Mouse (Mus musculus) embryonic fibroblast, embryonic 13.5 days (primary cell): Measurements from ENCODE around the gene Adipor2. TPM values are rescaled to one million over a fixed set of nuclear protein-coding genes. Genes with fewer than 3 reads are reported as not detected.

Experiments
- H3K27ac ChIP-seq: 2 replicates; pipeline ENCODE4 v1.5.1; 2012; ENCODE audit warnings: low read length, control low read depth, inconsistent platforms; ENCODE audit not compliant: insufficient read depth
- H3K4me1 ChIP-seq: 2 replicates; pipeline ENCODE4 v1.6.1; 2011; ENCODE audit warnings: low read length; ENCODE audit not compliant: control insufficient read depth, insufficient read depth
- H3K4me3 ChIP-seq: 2 replicates; pipeline ENCODE4 v1.5.1; 2011; ENCODE audit warnings: mild to moderate bottlenecking, control low read depth, low read length; ENCODE audit not compliant: insufficient read depth
- CTCF ChIP-seq: IDR thresholded peaks from 2 replicates; pipeline ENCODE4 v1.5.1; 2011; ENCODE audit warnings: mild to moderate bottlenecking, control low read depth, low read length, moderate library complexity, borderline replicate concordance; ENCODE audit not compliant: insufficient read depth
- POLR2A ChIP-seq: IDR thresholded peaks from 2 replicates; pipeline ENCODE4 v1.6.1; 2011; ENCODE audit warnings: low read depth, mild to moderate bottlenecking, control low read depth, low read length, moderate library complexity
- polyA plus RNA-seq: library from polyadenylated mRNA; stranded (reverse); fragments of >200 nt; gene quantifications from 2 replicates; pipeline ENCODE4 v1.2.4, GENCODE M21; 2011; ENCODE audit warnings: low read depth; ENCODE audit not compliant: missing spikeins, insufficient read length

The Adipor2 gene
- polyA plus RNA-seq, 1 experiment: 42.8 TPM

- Histone ChIP-seq H3K27ac (no peak overlapping the region), H3K4me1 (no peaks in the 10 kb centered on the region), H3K4me3 (no peak overlapping the region)
- TF ChIP-seq CTCF (no peak), POLR2A (no peak)
Observed at GRCm38 (mm10) chr6:119395421-119396308, 21.8 kb downstream of the Adipor2 start.

GRCm38 (mm10) chr6:119392836-119393235, 24.7 kb downstream of the Adipor2 start:
- no peak overlapping the region for H3K27ac ChIP-seq
- no peaks in the 10 kb centered on the region; the same call in 1 of the 2 replicates for H3K4me1 ChIP-seq
- TF ChIP-seq POLR2A: no peak
- TF ChIP-seq CTCF: no peak
- no peak overlapping the region for H3K4me3 ChIP-seq

- Histone ChIP-seq H3K4me3 (no peak overlapping the region), H3K27ac (no peak overlapping the region), H3K4me1 (peaks cover 6% of the 10 kb centered on the region)
- TF ChIP-seq CTCF (no peak), POLR2A (no peak)
Observed at GRCm38 (mm10) chr6:119390728-119391127, 26.8 kb downstream of the Adipor2 start.

- H3K4me3 ChIP-seq: peak overlapping the region; percentile 68
- peaks cover 6% of the 10 kb centered on the region for H3K4me1 ChIP-seq
- TF ChIP-seq CTCF: no peak
- no peak for TF ChIP-seq POLR2A
- no peak overlapping the region for H3K27ac ChIP-seq
Observed at GRCm38 (mm10) chr6:119389089-119389488, 28.4 kb downstream of the Adipor2 start.

GRCm38 (mm10) chr6:119388650-119389012, 28.9 kb downstream of the Adipor2 start:
- peak; percentile 69 for TF ChIP-seq POLR2A
- TF ChIP-seq CTCF: no peak
- Histone ChIP-seq H3K27ac (no peak overlapping the region), H3K4me3 (peak overlapping the region; percentile 96), H3K4me1 (peaks cover 6% of the 10 kb centered on the region)

GRCm38 (mm10) chr6:119387801-119388649, 29.5 kb downstream of the Adipor2 start:
- H3K27ac ChIP-seq: no peak overlapping the region
- peak overlapping the region; percentile 96 for H3K4me3 ChIP-seq
- TF ChIP-seq POLR2A (no peak), CTCF (no peak)
- H3K4me1 ChIP-seq: peaks cover 6% of the 10 kb centered on the region

GRCm38 (mm10) chr6:119386821-119387220, 30.7 kb downstream of the Adipor2 start:
- Histone ChIP-seq H3K4me1 (peaks cover 6% of the 10 kb centered on the region), H3K4me3 (0 out of 2 replicates have a peak overlapping the region, but pooled peaks have one; percentile 26), H3K27ac (no peak overlapping the region)
- no peak for TF ChIP-seq CTCF
- TF ChIP-seq POLR2A: no peak

GRCm38 (mm10) chr6:119386421-119386820, 31.1 kb downstream of the Adipor2 start:
- Histone ChIP-seq H3K27ac (no peak overlapping the region), H3K4me3 (no peak overlapping the region), H3K4me1 (peaks cover 6% of the 10 kb centered on the region)
- TF ChIP-seq POLR2A: no peak
- no peak for TF ChIP-seq CTCF

GRCm38 (mm10) chr6:119385668-119386067, 31.8 kb downstream of the Adipor2 start:
- Histone ChIP-seq H3K4me3 (no peak overlapping the region), H3K27ac (no peak overlapping the region)
- TF ChIP-seq POLR2A (no peak), CTCF (no peak)

More at GRCm38 (mm10) chr6:119385668-119386067, 31.8 kb downstream of the Adipor2 start:
- peaks cover 6% of the 10 kb centered on the region for H3K4me1 ChIP-seq
